Mouse (Mus musculus): ENCODE results near the gene Oser1.

Gene Oser1

GRCm38 (mm10) chr2:163356113-163356840, 68.2 kb downstream of the Oser1 start:
- no peak for DNase-seq (ENCODE audit: low spot score)

All from testis, postnatal 10 days (tissue).